Mouse (Mus musculus): ENCODE measurements around the gene Tmem204.

GRCm38 (mm10) chr17:25111220-25111619 is 27.8 kb upstream of the Tmem204 start:
- TF ChIP-seq CTCF (IDR thresholded peaks at IDR 0.05; ENCODE audit: low read depth) (no peak), EP300 (IDR thresholded peaks at IDR 0.05; ENCODE audit: low read depth) (no peak)
